Comparison of ENCODE assay signal across 16 mouse cellular contexts in genomic region chr12:81751116-81751515, GRCm38 (mm10). TPM values are rescaled to one million over a fixed set of nuclear protein-coding genes. Genes with fewer than 3 reads are reported as not detected.
DNase-seq lines count a peak whose midpoint lies in the region; ATAC-seq and TF ChIP-seq lines count a peak whose summit lies in the region.
"Had no signal": no experiment of that assay in that cellular context is flagged by ENCODE, and none has a peak within 500 bp of the region (broad histone marks: within the 10 kb centered on the region; RNA-seq: fewer than 3 reads in every experiment).

No protein-coding gene starts in this region.

- no peak for TF ChIP-seq CTCF in spleen, adult 2 months (IDR thresholded peaks at IDR 0.05; ENCODE audit: extremely low read depth, insufficient read depth, insufficient read length, insufficient replicate concordance)

- TF ChIP-seq POLR2A in spleen, adult 2 months (IDR thresholded peaks at IDR 0.05; ENCODE audit: low read depth, low read length) = no peak

- no peaks in the 10 kb centered on the region for H3K36me3 ChIP-seq in spleen, adult 2 months (ENCODE audit: control insufficient read depth, insufficient read depth, low read length)
- no peaks in the 10 kb centered on the region for H3K36me3 ChIP-seq in midbrain, embryonic 14.5 days (ENCODE audit: control insufficient read depth, insufficient read depth, low read length)
- H3K36me3 ChIP-seq: G1E; liver, embryonic 15.5 days had no signal

- H3K4me3 ChIP-seq in spleen, adult 2 months (ENCODE audit: extremely low read depth, insufficient read depth, insufficient read length) = 0 out of 2 replicates have a peak overlapping the region, but pooled peaks have one; percentile 7
- H3K4me3 ChIP-seq in midbrain, embryonic 14.5 days (replicated peaks; ENCODE audit: low read depth, low read length) = no peak overlapping the region
- H3K4me3 ChIP-seq: liver, embryonic 15.5 days had no signal

- DNase-seq in spleen, adult 2 months (ENCODE audit: low read depth in 1 of 2, low spot score in 2 of 2) = peak in 1 of 2 experiments; percentile 29
- DNase-seq in spleen, postnatal 14 days (ENCODE audit: low spot score in 2 of 2) = no peak
- DNase-seq in ovary, postnatal 36 days (ENCODE audit: low spot score) = no peak
- no peak for DNase-seq in ovary, adult 18-20 months (ENCODE audit: low spot score)
- no peak for DNase-seq in midbrain, embryonic 14.5 days
- DNase-seq: forebrain, postnatal 0 days; gastrocnemius, postnatal 25 days; kidney, adult 8-10 months; right cerebral cortex, adult 18-20 months; thymus, postnatal 36 days had no signal

- H3K4me2 ChIP-seq in midbrain, embryonic 14.5 days (ENCODE audit: low read length) = no peak overlapping the region
- H3K4me2 ChIP-seq: hindbrain, embryonic 14.5 days; liver, embryonic 15.5 days had no signal

- ATAC-seq in activated CD4-positive, CD25-positive, alpha-beta regulatory T cell, adult 4 months = peak; percentile 32
- peak; percentile 47 for ATAC-seq in granulocyte monocyte progenitor cell, adult 5-6 weeks (replicated peaks; ENCODE audit: poor library complexity, severe bottlenecking)
- peak; percentile 41 for ATAC-seq in neutrophil, adult 5-6 weeks (ENCODE audit: extremely low read depth, insufficient number of reproducible peaks, low FRiP score, poor library complexity, severe bottlenecking)
- ATAC-seq in midbrain, embryonic 14.5 days (ENCODE audit: low FRiP score, low TSS enrichment) = no peak
- ATAC-seq: forebrain, postnatal 0 days had no signal

- H3K9ac ChIP-seq in midbrain, embryonic 14.5 days (replicated peaks; ENCODE audit: low read length) = no peak overlapping the region
- H3K9ac ChIP-seq: forebrain, postnatal 0 days; hindbrain, embryonic 14.5 days; liver, embryonic 15.5 days had no signal

- H3K9me3 ChIP-seq in midbrain, embryonic 14.5 days (ENCODE audit: control insufficient read depth, low read length) = no peaks in the 10 kb centered on the region
- H3K9me3 ChIP-seq: G1E; liver, embryonic 15.5 days had no signal

- H3K4me1 ChIP-seq in spleen, adult 2 months (ENCODE audit: control insufficient read depth, insufficient read depth, insufficient read length) = peaks cover 40% of the 10 kb centered on the region
- 0 out of 2 replicates have a peak, but pooled peaks cover 4% of the 10 kb centered on the region for H3K4me1 ChIP-seq in midbrain, embryonic 14.5 days (ENCODE audit: control insufficient read depth, insufficient read depth, low read length)
- H3K4me1 ChIP-seq: liver, embryonic 15.5 days had no signal

- H3K27ac ChIP-seq in spleen, adult 2 months (ENCODE audit: insufficient read depth, low read length) = peak overlapping the region; percentile 88
- H3K27ac ChIP-seq in midbrain, embryonic 14.5 days (replicated peaks; ENCODE audit: low read depth, low read length) = no peak overlapping the region
- H3K27ac ChIP-seq: hindbrain, embryonic 14.5 days; liver, embryonic 15.5 days had no signal

- WGBS in spleen, adult 2 months = 7% methylated on average over 4 of the region's 4 CpGs
- 74% methylated on average over 4 of the region's 4 CpGs for WGBS in midbrain, embryonic 14.5 days

- no peaks in the 10 kb centered on the region for H3K27me3 ChIP-seq in spleen, adult 2 months (ENCODE audit: control insufficient read depth, insufficient read depth, low read length)
- H3K27me3 ChIP-seq in midbrain, embryonic 14.5 days (ENCODE audit: control insufficient read depth, insufficient read depth, low read length) = no peaks in the 10 kb centered on the region
- H3K27me3 ChIP-seq: liver, embryonic 15.5 days had no signal

RNA-seq across cellular contexts. Expression of gene Map3k9, which starts 29.9 kb away (rescaled TPM):
- 2.9 and 3.5 TPM in 2 replicates for polyA plus RNA-seq in spleen, adult 2 months (2012; rRNA removed)
- under 1 TPM; 0.13 to 0.26 TPM for polyA plus RNA-seq in activated CD4-positive, CD25-positive, alpha-beta regulatory T cell, adult 4 months (2017; shearing (Covaris generic))
- total RNA-seq in granulocyte monocyte progenitor cell, adult 5-6 weeks (2014; fragmentation: Nextera tagmentation) = 1.2 TPM in 1 of 2 replicates, not detected in the other
- total RNA-seq in granulocyte monocyte progenitor cell, adult 5-6 weeks (2017) = 0.72 and 0.73 TPM in 2 replicates
- 26.3 and 30.1 TPM in 2 replicates for total RNA-seq in neutrophil, adult 5-6 weeks (2017)
- polyA plus RNA-seq in midbrain, embryonic 14.5 days (2014; fragmentation: Nextera tagmentation; extraction: Ambion mirVana) = 12.4 TPM in 2 replicates
- polyA plus RNA-seq: G1E had no signal
